Mouse (Mus musculus) liver, postnatal 0 days (tissue): ENCODE measurements around the gene Zbtb18.

Source experiments
- CTCF ChIP-seq: sonication (generic); IDR thresholded peaks from 2 replicates; pipeline ENCODE4 v1.5.1; 2016; ENCODE audit warnings: antibody characterized with exemption, low read depth
- EP300 ChIP-seq: IDR thresholded peaks from 2 replicates; pipeline ENCODE4 v1.6.1; 2016; ENCODE audit warnings: antibody characterized with exemption, low read depth, mild to moderate bottlenecking

GRCm38 (mm10) chr1:177468436-177468835 lies 26.3 kb downstream of the Zbtb18 start:
- TF ChIP-seq CTCF (no peak), EP300 (no peak)
